Mouse (Mus musculus) urinary bladder, postnatal 36 days (tissue): ENCODE measurements around the gene Gm20388.
"Not testable (repeated sequence)": the region's sequence is repeated elsewhere in the genome, so short reads cannot be mapped to it uniquely, and the experiment has no call there.

ENCODE experiments used
- DNase-seq, 2 experiments: peaks; one replicate each; pipeline ENCODE4 v3.0.0; 2022; ENCODE audit warnings: low spot score in 2 of 2, mixed read lengths in 1 of 2

The Gm20388 gene

DNA sequence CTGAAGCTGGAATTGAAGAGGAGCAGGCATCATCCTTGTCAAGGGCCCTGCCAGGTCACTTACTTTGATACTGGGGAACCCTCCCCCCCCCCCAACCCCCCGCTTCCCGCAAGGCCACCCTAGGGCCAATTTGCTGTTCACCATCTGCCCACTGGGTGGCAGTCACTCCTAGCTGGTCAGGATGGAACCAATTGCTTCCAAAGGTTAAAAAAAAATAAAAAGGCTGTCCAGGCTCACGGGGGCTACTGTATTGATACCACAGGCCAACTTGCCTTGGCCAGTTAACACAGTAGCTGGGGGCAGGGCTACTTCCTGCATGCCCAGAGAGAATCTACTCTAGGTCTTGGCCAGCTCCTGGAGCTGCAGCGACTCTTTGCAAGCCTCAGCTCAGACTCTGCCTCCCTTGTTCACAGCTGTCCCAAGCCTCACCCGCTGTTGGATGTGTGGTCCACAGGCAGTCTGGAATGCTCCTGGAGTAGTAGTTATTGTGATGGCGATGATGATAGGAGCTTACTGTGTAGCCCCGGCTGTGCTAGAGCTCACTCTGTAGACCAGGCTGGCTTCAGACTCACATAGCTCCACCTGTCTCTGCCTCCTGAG, 2707.4 kb downstream of the Gm20388 start:
- DNase-seq = peak; percentile 72 to 80

DNA sequence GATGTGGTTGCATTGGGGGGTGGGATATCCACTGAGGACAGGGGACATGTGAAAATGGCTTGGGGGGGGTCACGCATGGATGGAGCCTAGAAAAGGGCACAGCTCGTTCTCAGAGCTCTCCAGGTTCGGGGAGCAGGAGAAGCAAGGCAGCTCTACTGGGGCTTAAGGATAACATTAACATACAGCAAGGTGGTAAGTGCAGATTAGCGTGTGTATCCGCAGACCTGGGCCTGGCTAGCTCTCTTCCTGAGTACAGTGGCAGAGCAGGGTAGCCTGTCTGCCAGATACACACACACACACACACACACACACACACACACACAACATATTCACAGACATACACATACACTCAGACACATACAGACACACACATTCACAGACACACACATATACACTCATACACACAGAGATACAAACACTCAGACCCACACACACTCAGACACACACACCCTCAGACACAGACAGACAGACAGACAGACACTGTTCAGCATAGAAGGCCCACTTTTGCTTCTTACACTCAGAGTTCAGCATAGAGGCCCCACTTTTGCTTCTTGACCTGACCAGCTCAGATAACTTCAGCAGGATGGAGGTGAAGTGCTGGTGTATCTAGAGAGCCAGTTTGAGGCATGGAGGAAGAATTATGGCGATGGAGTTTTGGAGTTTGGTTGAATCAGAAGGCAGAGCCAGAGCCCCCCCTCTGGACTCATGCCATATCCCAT, 2708.2 kb downstream of the Gm20388 start:
- DNase-seq = no peak

DNA sequence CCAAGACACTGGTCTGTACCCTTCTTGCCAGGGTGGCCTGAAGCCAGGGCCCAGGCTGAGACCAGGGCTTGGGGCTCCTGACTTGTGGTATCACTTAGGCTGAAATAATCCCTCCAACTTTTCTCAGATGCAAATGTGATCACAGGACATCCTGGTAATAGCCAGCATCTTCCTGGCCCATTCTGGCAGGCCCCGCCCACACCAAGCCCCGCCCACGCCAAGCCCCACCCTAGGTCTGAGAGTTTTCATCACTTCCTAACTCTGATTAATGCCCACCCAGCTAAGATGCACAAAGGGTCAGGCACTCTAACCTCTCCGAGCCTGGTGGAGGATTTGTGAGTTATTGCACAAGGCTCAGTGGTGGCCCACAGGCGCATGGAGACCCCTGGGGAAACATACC, 2709.8 kb downstream of the Gm20388 start:
- no peak for DNase-seq

DNA sequence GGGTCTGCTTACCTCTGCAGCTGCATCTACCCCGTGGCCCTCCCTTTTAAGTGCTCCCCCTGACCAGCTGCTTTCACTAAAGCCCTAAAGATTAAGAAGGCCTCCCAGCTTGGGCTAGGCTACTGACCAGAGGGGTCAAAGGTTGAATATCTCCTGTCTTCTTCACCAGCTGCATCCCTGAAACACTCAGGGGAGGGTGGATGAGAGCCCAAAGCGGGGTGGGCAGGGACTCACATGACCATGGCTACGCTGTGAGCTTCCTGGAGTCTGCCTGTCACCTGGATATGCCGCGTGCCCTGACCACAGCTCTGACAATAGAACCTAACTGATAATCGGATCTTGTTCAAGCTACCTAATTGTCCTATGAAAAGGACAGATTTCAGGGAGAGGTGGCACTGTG, 2712.1 kb downstream of the Gm20388 start, which contains the start of gene Pabpn1l:
Gene Pabpn1l, minus strand, starts transcription at position 13 of the 400 bp plus-strand sequence.
- no peak for DNase-seq

DNA sequence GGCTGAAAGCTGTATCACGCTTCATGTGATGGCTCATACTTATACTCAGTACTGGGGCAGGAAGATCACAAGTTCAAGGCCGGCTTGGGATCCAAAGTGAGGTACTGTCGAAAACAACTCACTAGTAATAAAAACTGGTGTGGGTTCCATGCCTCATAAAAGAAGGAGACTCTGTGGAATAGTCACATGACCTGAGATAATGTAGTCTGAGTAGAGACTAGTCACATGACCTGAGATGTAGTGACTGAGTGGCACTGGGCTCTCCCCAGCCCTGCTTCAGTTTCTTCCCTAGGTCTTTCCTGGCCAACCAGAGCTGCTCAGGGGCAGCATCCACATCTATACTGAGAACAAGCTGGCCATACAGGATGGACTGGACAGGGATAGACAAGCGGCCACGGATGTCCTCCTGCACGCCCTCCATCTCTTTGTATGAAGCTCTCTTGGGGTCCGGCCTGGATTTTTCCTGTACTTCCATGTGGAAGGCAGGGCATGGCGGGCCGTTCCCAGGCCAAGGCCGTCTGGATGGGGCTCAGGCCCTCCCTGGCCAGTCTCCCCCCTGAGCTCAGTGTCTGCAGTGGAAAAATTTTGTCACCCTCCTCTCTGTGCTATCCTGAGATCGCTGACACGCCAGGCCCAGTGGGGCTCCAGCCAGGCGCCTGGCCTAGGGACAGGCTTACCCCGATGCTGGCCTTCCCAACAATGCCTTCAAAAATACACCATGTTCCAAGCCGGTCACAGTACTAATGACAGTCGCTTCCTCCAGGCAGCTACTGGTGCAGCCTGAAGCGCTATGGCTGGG, 2713.4 kb downstream of the Gm20388 start:
- DNase-seq = no peak

DNA sequence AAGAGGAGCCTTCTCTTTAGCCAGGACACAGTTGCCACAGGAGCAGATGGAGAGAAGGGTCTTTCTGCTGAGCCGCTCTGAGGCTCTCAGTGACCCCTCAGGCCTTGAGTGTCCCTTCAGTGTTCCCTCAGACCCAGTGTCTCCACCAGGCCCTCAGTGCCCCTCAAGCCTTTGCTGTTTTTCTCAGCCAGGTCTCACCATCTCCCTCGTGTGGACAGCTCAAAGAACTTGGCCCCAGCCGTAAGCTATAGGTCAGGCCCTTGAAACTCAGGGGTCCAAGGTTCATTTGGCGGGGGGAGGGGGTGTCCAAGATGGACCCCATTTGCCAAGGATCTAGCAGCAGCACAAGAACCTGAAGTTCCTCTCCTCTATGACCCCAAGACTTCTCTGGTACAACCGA, 2714.0 kb downstream of the Gm20388 start:
- DNase-seq = no peak

DNA sequence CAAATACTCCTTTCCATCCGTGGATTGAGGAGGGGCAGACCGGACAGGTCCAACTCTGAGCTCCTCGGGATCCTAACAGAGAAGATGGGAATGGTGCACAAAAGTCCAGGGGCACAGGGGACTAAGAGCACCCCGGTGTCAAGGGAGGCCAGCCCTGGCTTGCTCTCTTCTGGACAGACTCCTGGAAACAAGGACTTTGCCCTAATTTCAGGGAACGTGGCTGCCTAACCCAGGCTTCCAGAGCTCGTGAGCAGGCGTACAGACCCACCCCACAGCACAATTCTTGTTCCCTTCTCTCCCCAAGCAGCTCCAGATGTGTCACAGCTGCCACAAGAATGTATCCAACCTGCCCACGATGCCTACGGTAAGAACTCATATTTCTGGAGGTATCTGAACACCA, 2715.2 kb downstream of the Gm20388 start:
- DNase-seq = no peak

DNA sequence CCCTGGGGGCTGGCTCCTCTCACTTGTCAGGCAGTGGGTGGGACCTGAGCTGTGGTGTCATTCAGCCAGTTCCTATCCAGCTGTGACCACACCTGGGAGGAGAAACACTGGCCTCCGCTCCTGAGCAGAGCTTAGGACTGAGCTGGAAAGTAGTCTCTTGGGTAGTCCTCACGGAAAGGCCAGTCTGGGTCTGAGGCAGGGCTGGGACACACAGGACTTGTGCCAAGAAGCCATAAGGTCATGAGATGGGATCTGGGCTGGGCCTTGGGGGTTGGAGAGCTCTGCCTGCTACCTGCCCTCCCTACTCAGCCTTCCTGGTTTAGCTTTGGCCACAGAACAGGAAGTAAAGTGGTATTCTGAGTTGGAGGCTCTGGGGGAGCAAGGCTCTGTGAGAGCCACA, 2716.3 kb downstream of the Gm20388 start:
- no peak for DNase-seq

DNA sequence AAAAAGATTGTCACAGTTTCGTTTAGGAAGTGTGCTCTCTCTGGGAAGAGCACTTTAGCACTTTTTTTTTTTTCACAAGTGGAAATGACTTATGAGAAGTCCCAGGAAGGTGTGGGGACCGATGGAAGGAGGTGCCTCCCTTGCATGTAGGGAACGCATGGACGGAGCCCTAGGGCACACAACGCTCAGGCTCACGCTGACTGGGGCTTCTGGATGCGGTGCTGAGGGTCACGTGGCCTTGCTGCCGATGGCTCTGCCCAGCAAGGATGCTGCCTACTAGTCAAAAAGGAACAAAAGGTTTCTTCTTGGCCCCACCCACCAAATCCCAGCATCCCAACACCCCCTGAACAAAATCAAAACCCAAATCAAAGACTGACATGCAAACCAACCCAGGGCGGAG, 2718.7 kb downstream of the Gm20388 start:
- DNase-seq = no peak

DNA sequence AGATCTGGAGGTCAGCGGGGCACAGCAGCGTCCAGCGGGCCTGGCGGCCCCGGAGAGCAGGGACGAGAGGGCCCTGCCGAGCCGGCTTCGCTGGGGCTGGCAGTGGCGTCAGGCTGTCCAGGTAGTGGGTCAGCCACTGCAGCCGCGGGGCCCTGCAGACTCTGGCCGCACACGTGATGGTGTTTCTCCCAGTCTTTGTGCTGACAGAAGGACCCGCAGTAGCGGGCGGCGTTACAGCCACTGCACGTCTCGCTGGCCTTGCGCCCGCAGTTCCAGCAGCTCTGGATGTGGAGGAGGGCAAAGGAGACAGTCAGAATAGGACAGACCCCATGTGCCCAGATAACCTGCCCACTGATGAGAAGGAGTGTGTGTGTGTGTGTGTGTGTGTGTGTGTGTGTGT, 2720.1 kb downstream of the Gm20388 start:
- no peak for DNase-seq

DNA sequence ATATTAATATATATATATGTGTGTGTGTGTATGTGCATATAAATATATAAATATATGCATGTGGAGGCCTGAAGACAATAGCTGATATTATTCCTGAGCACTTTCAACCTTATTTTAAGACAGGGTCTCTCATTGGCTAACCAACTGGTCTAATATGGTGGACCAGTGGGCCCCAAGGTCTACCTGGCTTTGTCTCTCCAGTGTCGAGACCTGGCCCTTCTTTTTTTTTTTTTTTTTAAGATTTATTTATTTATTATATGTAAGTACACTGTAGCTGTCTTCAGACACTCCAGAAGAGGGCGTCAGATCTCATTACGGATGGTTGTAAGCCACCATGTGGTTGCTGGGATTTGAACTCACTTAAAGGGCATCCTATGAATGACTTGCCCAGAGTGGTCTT, 2721.5 kb downstream of the Gm20388 start:
- not testable (repeated sequence) for DNase-seq

DNA sequence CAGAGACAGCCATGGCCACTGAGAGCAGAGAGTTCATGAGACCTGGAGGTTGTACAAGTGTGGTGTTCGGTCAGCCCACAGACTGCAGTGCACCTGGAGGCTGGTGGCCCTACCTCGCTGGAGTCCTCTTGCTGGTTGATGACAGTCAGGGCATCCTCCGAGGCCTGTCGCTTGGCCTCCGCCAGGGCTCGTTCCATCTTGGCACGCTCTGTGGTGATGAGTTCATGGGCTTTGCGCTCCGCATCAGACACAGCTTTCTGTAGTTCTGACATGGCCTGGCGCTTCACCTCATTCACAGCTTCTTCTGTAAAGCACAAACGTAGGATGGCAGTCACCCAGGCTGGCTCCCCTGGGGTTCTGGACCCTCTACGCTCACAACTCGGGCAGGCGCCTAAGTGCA, 2722.6 kb downstream of the Gm20388 start:
- DNase-seq = no peak

DNA sequence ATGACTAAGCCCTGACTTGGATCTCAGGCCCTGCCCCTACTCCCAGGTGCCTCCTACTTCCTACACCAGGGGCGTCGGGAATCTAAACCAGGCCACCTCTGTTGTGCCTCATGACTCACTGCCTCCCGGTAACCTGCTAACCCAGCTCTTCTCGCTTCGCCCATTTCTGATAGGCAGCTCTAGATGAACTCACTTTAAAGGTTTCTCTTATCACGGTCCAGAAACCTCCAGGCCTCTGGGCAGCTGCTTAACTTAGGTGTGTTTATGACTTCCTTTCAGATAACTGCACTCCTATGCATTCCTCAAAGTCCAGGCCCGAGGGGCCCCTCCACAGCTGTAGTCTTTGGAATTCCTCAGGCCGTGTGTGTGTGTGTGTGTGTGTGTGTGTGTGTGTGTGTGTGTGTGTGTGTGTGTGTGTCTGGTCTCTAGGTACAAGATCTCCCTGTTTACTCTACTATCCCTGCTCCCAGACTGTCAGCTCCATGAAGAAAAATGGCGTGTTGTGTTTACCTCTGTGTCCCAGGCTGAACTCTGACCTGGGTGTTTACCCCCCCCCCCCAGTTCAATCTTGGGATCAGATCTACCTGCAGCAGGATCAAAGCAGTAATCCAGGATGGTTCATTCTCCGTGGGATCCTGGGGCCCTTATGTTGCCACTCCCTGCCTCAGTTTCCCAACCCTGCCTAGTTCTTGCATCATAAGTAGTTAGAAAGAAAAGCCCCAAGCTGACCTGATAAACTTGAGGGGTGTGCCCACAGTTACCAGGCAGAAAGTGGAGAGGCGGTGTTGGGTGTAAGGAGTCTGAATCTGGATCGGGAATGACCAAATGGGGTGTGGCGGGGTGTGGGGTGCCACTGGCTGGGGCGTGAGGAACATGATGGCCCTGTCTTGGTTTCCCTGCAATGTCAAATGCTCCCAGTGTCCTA, 2725.5 kb downstream of the Gm20388 start:
- peak; percentile 38 to 57 for DNase-seq

DNA sequence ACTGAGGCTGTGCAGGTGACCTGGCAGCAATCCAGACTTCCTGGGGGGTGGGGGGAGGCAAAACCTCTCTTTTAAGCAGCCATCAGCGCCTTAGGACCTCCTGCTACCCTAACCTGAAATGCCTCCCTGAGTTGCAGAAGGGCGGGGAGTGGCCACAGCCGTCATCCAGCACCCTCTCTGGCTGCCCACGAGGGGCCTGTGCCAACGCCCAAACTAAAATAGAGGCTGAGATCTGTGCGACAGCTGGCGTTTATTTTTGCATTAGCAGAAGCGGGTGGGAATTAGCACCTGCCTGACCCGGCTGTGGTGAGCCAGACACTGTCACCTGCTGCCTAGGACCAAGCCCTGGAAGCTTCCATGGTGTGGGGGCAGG, 2726.1 kb downstream of the Gm20388 start:
- no peak for DNase-seq

DNA sequence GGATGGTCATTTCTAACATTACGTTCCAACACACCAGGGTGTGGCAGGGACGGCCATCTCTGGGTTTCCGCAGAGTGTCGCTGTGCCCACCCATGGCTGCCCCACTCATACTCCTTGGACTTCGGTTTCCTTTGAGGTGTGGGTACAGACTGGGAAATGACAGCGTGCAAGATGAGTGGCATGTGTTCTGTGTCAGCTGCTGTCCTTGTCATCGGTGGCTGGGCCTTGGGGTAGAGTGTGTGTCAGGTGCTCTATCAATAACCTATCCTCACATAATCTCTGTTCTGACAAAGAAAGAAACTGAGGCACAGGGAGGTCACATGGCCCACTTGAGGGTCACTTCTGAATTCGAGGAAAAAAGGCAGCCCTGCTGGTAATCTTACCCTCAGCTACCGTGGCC, 2726.6 kb downstream of the Gm20388 start:
- no peak for DNase-seq

DNA sequence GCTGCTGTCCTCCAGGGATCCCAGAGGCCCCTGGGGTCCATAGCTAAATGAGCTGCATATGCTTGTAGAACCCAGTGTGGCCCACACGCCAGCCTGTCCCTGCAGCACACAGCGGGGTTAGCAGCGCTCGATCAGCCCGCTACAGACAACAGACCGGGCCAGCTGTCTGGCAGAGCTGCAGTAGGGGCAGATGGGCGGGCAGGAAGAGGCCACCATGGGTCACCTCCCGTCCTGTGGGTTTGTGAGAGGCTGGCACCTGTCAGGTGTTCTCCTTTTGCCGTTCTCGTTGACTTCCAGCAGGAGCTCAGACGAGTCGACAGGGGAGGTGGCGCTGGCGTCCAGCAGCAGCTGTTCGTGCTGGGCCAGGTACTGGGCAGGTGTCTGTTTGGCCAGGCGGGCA, 2728.0 kb downstream of the Gm20388 start:
- no peak for DNase-seq

DNA sequence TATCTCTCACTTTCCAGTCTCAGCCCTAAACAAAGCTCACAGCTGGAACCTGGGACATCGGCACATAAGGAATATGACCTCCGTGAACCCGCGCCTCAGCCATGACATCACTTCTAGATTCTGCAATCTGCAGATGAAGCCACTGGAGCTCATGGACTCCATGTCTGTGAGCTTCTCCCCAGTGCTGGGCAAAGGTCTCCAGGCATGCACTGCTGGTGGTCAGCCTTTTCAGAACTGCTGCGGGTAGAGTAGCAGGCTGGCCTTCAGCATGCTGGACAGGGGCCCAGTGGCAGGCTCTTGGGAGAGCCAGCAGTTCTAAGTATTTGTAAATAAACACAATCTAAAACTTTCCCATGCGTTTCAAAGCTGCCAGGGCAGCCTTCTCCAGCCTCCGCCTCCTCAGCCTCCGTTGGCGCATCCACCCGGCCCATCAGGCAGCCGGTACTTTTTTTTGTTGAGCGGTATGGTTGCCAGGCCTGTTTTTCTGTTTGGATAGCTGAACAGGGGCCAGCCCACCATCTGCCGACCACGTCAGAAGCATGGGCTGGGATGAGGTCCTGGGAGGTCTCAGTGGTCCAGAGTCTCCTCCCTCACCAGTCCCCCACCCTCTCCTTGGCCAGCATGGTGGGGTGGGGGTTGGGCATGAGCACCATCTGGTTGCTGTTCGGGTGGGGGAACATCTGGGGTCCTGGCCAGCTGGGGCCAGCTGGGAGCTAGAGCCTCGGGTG, 2729.0 kb downstream of the Gm20388 start:
- peak; percentile 37 to 38 for DNase-seq

DNA sequence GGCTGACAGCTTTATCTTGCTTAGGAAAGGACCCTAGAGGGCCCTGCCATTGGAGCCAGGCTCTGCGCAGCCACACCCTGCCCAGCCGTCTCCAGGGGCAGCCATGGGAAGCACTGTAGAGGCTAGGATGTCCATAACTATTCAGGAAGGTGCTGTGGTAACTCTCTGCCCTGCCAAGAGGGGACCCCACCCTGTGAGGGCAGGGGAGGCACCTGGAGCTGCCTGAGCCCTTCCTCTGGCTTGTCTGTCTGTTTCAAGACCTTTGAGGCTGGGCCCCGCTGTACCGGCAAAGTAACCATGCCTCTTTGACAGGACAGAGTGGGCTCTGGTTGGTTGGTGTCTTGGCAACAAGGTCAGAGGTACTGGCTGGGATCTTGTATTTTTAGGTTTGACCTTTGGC, 2730.2 kb downstream of the Gm20388 start:
- no peak for DNase-seq

DNA sequence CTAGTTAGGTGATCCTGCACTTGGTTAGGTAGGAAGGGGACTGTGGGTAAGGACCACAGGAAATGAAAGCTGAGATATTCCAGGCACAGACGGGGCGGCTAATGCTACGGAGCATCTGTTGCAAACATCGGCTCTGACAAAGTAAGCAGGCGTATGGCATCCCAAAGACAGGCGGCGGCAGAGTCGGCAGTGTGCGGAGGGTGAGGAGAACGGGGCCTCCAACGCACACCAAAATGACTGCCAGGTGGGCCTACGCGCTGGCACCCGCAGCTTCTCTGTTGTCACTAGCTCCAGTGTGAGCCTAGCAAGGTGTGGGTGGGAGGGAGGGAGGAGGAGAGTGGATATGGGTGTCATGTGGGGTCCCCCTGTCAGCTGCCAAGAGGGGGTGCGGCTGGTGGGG, 2730.8 kb downstream of the Gm20388 start:
- DNase-seq = no peak

DNA sequence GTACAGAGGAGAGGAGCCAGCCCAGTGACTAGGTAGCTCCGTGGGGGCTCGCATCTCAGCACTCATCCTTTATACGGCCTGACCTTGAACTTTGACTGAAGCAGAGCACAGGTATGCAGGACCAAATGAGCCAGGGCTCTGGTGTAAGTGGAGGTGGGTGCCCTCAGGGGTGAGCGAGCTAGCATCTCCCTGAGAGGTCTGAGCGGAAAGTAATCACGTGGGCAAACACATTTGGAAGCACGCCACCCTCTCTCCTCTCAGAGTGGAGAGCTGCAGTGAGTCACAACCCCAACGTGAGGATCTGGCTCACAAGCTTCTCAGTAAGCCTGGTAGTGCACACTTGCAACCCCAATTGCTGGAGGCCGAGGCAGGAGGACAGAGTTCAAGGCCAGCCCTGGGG, 2731.4 kb downstream of the Gm20388 start:
- DNase-seq = no peak
